ENCODE assay signal across 14 mouse cellular contexts in the genomic region with DNA sequence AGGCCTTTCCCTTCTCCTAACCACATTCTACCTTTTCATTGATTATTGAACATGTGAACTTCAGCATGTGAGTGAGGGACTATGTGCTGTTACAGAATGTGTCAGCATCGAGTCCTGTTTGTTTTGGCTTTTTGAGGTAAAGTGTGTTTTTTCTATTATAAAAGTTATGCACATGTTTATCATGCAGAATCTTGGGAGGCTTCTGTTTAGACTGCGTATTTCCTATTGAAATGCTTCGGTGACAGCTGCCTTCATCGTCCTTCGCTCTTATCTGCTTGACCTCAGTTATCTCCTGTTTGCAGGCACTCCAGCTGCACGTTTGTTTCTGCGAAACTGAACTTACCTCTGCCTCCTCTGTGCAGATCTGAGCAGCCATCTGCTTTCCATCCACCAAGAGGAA. TPM values are rescaled to one million over a fixed set of nuclear protein-coding genes. Genes with fewer than 3 reads are reported as not detected.
DNase-seq lines count a peak whose midpoint lies in the region; ATAC-seq and TF ChIP-seq lines count a peak whose summit lies in the region.
"Had no signal": no experiment of that assay in that cellular context is flagged by ENCODE, and none has a peak within 500 bp of the region (broad histone marks: within the 10 kb centered on the region; RNA-seq: fewer than 3 reads in every experiment).

No protein-coding gene starts in this region.

- no peak overlapping the region for H3K4me3 ChIP-seq in heart, embryonic 10.5 days
- H3K4me3 ChIP-seq in stomach, embryonic 14.5 days (ENCODE audit: low read depth, low read length), result no peak overlapping the region
- H3K4me3 ChIP-seq in stomach, postnatal 0 days (ENCODE audit: low read depth, low read length), result no peak overlapping the region
- H3K4me3 ChIP-seq in liver, embryonic 12.5 days, result peak overlapping the region; percentile 24
- H3K4me3 ChIP-seq in stomach, embryonic 15.5 days (replicated peaks), result no peak overlapping the region
- H3K4me3 ChIP-seq in forebrain, embryonic 12.5 days (replicated peaks), result no peak overlapping the region
- H3K4me3 ChIP-seq: hindbrain, embryonic 10.5 days; limb, embryonic 12.5 days; midbrain, embryonic 15.5 days had no signal

- no peaks in the 10 kb centered on the region for H3K27me3 ChIP-seq in heart, embryonic 10.5 days (ENCODE audit: insufficient read depth, poor library complexity, severe bottlenecking)
- no peaks in the 10 kb centered on the region for H3K27me3 ChIP-seq in stomach, embryonic 14.5 days (ENCODE audit: control insufficient read depth, insufficient read depth, low read length)
- H3K27me3 ChIP-seq in stomach, postnatal 0 days (ENCODE audit: control insufficient read depth, insufficient read depth, low read length), result no peaks in the 10 kb centered on the region
- H3K27me3 ChIP-seq in liver, embryonic 12.5 days (replicated peaks), result no peaks in the 10 kb centered on the region
- H3K27me3 ChIP-seq in stomach, embryonic 15.5 days (replicated peaks), result no peaks in the 10 kb centered on the region
- no peaks in the 10 kb centered on the region for H3K27me3 ChIP-seq in forebrain, embryonic 12.5 days
- H3K27me3 ChIP-seq: limb, embryonic 12.5 days; midbrain, embryonic 15.5 days had no signal

- H3K36me3 ChIP-seq in heart, embryonic 10.5 days, result no peaks in the 10 kb centered on the region
- no peaks in the 10 kb centered on the region for H3K36me3 ChIP-seq in stomach, embryonic 14.5 days (ENCODE audit: control insufficient read depth, insufficient read depth, low read length)
- no peaks in the 10 kb centered on the region for H3K36me3 ChIP-seq in stomach, postnatal 0 days (ENCODE audit: control insufficient read depth, insufficient read depth, low read length)
- H3K36me3 ChIP-seq in liver, embryonic 12.5 days, result peaks cover 12% of the 10 kb centered on the region
- H3K36me3 ChIP-seq in stomach, embryonic 15.5 days, result no peaks in the 10 kb centered on the region
- H3K36me3 ChIP-seq in forebrain, embryonic 12.5 days (replicated peaks), result no peaks in the 10 kb centered on the region
- H3K36me3 ChIP-seq: hindbrain, embryonic 10.5 days; limb, embryonic 12.5 days; midbrain, embryonic 15.5 days had no signal

- no peak overlapping the region for H3K9ac ChIP-seq in stomach, embryonic 14.5 days (replicated peaks; ENCODE audit: low read depth, low read length)
- H3K9ac ChIP-seq in stomach, postnatal 0 days (ENCODE audit: low read length), result no peak overlapping the region
- H3K9ac ChIP-seq in liver, embryonic 12.5 days, result peak overlapping the region; percentile 71
- H3K9ac ChIP-seq in stomach, embryonic 15.5 days, result no peak overlapping the region
- H3K9ac ChIP-seq in forebrain, embryonic 12.5 days, result no peak overlapping the region
- H3K9ac ChIP-seq: limb, embryonic 12.5 days; midbrain, embryonic 15.5 days had no signal

- peak; percentile 90 for DNase-seq in heart, embryonic 10.5 days (ENCODE audit: low spot score)
- no peak for DNase-seq in heart, postnatal 4 days
- DNase-seq in stomach, postnatal 0 days (ENCODE audit: low spot score), result no peak
- DNase-seq: cerebellum, adult 8-10 months; kidney, adult 11 months; kidney, postnatal 25 days had no signal

- no peak overlapping the region for H3K4me2 ChIP-seq in stomach, embryonic 14.5 days (replicated peaks; ENCODE audit: low read depth, low read length)
- H3K4me2 ChIP-seq in stomach, postnatal 0 days (replicated peaks; ENCODE audit: low read depth), result no peak overlapping the region
- peak overlapping the region; percentile 65 for H3K4me2 ChIP-seq in liver, embryonic 12.5 days
- no peak overlapping the region for H3K4me2 ChIP-seq in stomach, embryonic 15.5 days
- no peak overlapping the region for H3K4me2 ChIP-seq in forebrain, embryonic 12.5 days
- H3K4me2 ChIP-seq: limb, embryonic 12.5 days; midbrain, embryonic 15.5 days had no signal

- peaks cover 24% of the 10 kb centered on the region for H3K4me1 ChIP-seq in heart, embryonic 10.5 days
- H3K4me1 ChIP-seq in stomach, embryonic 14.5 days (ENCODE audit: control insufficient read depth, insufficient read depth, low read length), result no peaks in the 10 kb centered on the region
- no peaks in the 10 kb centered on the region for H3K4me1 ChIP-seq in stomach, postnatal 0 days (replicated peaks; ENCODE audit: control insufficient read depth, insufficient read depth)
- peaks cover 93% of the 10 kb centered on the region for H3K4me1 ChIP-seq in liver, embryonic 12.5 days
- no peaks in the 10 kb centered on the region for H3K4me1 ChIP-seq in stomach, embryonic 15.5 days
- H3K4me1 ChIP-seq in forebrain, embryonic 12.5 days, result no peaks in the 10 kb centered on the region
- H3K4me1 ChIP-seq: hindbrain, embryonic 10.5 days; midbrain, embryonic 15.5 days had no signal

- ATAC-seq in stomach, embryonic 14.5 days (ENCODE audit: insufficient number of reproducible peaks, insufficient read depth, low FRiP score, low read depth), result peak; percentile 67; the same call in 1 of the 2 replicates
- ATAC-seq in stomach, postnatal 0 days (ENCODE audit: low FRiP score, low TSS enrichment), result no peak
- ATAC-seq in liver, embryonic 12.5 days, result peak; percentile 95
- ATAC-seq in stomach, embryonic 15.5 days (ENCODE audit: insufficient read depth, low FRiP score, low read depth), result peak; percentile 86
- ATAC-seq in forebrain, embryonic 12.5 days (ENCODE audit: low FRiP score), result no peak
- no peak for ATAC-seq in cerebellum, adult (ENCODE audit: insufficient number of reproducible peaks, low FRiP score, low TSS enrichment)
- ATAC-seq: midbrain, embryonic 15.5 days had no signal

- H3K27ac ChIP-seq in heart, embryonic 10.5 days, result peak overlapping the region; percentile 67; the same call in 1 of the 2 replicates
- no peak overlapping the region for H3K27ac ChIP-seq in stomach, embryonic 14.5 days (ENCODE audit: low read length)
- H3K27ac ChIP-seq in stomach, postnatal 0 days (replicated peaks), result no peak overlapping the region
- H3K27ac ChIP-seq in liver, embryonic 12.5 days, result peak overlapping the region; percentile 99
- 0 out of 2 replicates have a peak overlapping the region, but pooled peaks have one; percentile 4 for H3K27ac ChIP-seq in stomach, embryonic 15.5 days
- H3K27ac ChIP-seq in forebrain, embryonic 12.5 days, result no peak overlapping the region
- H3K27ac ChIP-seq: hindbrain, embryonic 10.5 days; limb, embryonic 12.5 days; midbrain, embryonic 15.5 days had no signal

- WGBS in heart, embryonic 10.5 days, result 13% methylated on average over 7 of the region's 7 CpGs
- 41% methylated on average over 7 of the region's 7 CpGs for WGBS in stomach, embryonic 14.5 days
- 44% methylated on average over 7 of the region's 7 CpGs for WGBS in stomach, postnatal 0 days
- WGBS in liver, embryonic 12.5 days (ENCODE audit: insufficient replicate concordance), result 4% methylated on average over 7 of the region's 7 CpGs
- WGBS in stomach, embryonic 15.5 days, result 29% methylated on average over 7 of the region's 7 CpGs
- 90% methylated on average over 7 of the region's 7 CpGs for WGBS in forebrain, embryonic 12.5 days

- no peaks in the 10 kb centered on the region for H3K9me3 ChIP-seq in heart, embryonic 10.5 days
- no peaks in the 10 kb centered on the region for H3K9me3 ChIP-seq in stomach, embryonic 14.5 days (ENCODE audit: control insufficient read depth, low read depth, low read length)
- no peaks in the 10 kb centered on the region for H3K9me3 ChIP-seq in stomach, postnatal 0 days (ENCODE audit: control insufficient read depth, low read length)
- no peaks in the 10 kb centered on the region for H3K9me3 ChIP-seq in liver, embryonic 12.5 days (replicated peaks)
- H3K9me3 ChIP-seq in stomach, embryonic 15.5 days, result no peaks in the 10 kb centered on the region
- no peaks in the 10 kb centered on the region for H3K9me3 ChIP-seq in forebrain, embryonic 12.5 days
- H3K9me3 ChIP-seq: hindbrain, embryonic 10.5 days; limb, embryonic 12.5 days; midbrain, embryonic 15.5 days had no signal

- no peak for TF ChIP-seq CTCF in stomach, postnatal 0 days (IDR thresholded peaks at IDR 0.05; ENCODE audit: low read depth)

- TF ChIP-seq EP300 in stomach, postnatal 0 days (optimal IDR thresholded peaks at IDR 0.05), result no peak

RNA-seq across cellular contexts. Expression of a gene that starts 48.1 kb away (rescaled TPM):
- polyA plus RNA-seq in heart, embryonic 10.5 days (2016; fragmentation: Nextera tagmentation; extraction: Ambion mirVana), result 10.6 and 11.7 TPM in 2 replicates
- 1 to 10 TPM; 6.9 to 7.0 TPM for total RNA-seq in heart, postnatal 4 days (2021)
- polyA plus RNA-seq in stomach, embryonic 14.5 days (2014; fragmentation: Nextera tagmentation; extraction: Ambion mirVana), result 14.3 and 15.2 TPM in 2 replicates
- 6.9 and 7.8 TPM in 2 replicates for polyA plus RNA-seq in stomach, postnatal 0 days (2015; fragmentation: Nextera tagmentation; extraction: Ambion mirVana)
- polyA plus RNA-seq in liver, embryonic 12.5 days (2016; fragmentation: Nextera tagmentation; extraction: Ambion mirVana), result 7.6 and 8.0 TPM in 2 replicates
- 11.9 and 13.6 TPM in 2 replicates for polyA plus RNA-seq in stomach, embryonic 15.5 days (2015; fragmentation: Nextera tagmentation; extraction: Ambion mirVana)
- 18.8 and 20.9 TPM in 2 replicates for polyA plus RNA-seq in forebrain, embryonic 12.5 days (2016; fragmentation: Nextera tagmentation; extraction: Ambion mirVana)

Comparison
In these comparisons a context has a peak if more than half of its experiments do, and no peak if none do; other contexts are left out.
1. H3K27ac ChIP-seq: peak in heart, embryonic 10.5 days (single experiment), liver, embryonic 12.5 days (single experiment) and stomach, embryonic 15.5 days (single experiment); none in stomach, embryonic 14.5 days (single experiment), stomach, postnatal 0 days (single experiment) and forebrain, embryonic 12.5 days (single experiment).
2. ATAC-seq: peak in stomach, embryonic 14.5 days (single experiment), liver, embryonic 12.5 days (single experiment) and stomach, embryonic 15.5 days (single experiment); none in stomach, postnatal 0 days (single experiment), forebrain, embryonic 12.5 days (single experiment) and cerebellum, adult (single experiment).